Mouse (Mus musculus): ENCODE measurements around the gene Pax2. TPM values are rescaled to one million over a fixed set of nuclear protein-coding genes. Genes with fewer than 3 reads are reported as not detected.

Pax2 gene
- polyA plus RNA-seq, 1 experiment from 2014 or later: not detected

DNA sequence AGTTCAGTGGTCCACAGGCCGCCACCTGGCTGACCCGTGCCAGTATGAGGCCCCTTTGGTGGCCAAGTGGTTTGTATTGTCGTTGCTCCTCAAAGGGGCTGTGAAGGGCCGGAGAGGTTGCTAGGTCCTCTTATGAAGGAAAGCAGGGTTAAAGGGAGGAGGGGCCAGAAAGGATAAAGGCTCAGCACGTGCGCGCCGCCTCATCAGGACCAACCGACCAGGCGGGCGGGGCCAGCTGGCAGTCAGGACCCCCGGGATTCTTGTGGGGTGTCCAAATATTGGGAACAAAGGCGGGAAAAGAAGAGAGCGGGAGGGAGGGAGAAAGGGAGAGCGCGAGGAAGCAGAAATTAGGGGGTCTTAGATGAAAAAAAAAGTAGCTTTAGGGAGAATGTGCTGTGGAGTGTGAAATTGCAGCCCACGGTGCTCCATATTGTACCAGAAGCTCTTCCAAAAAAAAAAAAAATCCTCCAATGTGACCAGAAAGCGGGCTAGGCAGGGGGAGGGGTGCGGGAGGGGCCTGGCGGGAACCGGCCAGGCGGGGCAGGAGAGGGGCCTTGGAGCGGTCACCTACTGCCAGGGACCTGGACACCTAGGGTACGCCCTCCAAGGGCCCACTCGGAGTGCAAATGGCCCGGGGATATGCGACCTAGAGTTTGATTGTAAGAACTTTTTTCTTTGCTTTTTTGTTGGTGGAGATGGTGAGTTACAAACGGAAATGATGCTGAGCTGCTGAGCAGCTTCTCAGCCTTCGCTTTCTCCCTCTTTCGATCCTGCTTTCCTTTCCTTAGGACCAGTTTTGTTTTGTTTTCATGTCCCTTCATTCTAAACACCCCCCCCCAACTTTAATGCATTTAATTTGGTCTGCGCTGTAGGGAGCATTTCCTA lies 3.5 kb upstream of the Pax2 start:
- peaks cover 95% of the 10 kb centered on the region for H3K27me3 ChIP-seq (ENCODE audit: control insufficient read depth, insufficient read depth, low read length)
- no peak overlapping the region for H3K9ac ChIP-seq (ENCODE audit: low read length)
- no peak for ATAC-seq (replicated peaks; ENCODE audit: extremely low read depth, insufficient read depth, low FRiP score)
- peaks cover 20% of the 10 kb centered on the region for H3K4me1 ChIP-seq (ENCODE audit: control insufficient read depth, insufficient read depth, low read length)
- no peak overlapping the region for H3K27ac ChIP-seq (ENCODE audit: low read length)
- H3K36me3 ChIP-seq (ENCODE audit: control insufficient read depth, insufficient read depth): no peaks in the 10 kb centered on the region
- no peak overlapping the region for H3K4me2 ChIP-seq (ENCODE audit: low read depth, low read length)
- H3K4me3 ChIP-seq (ENCODE audit: low read length): no peak overlapping the region
- WGBS: 2% methylated on average over 31 of the region's 31 CpGs
- no peaks in the 10 kb centered on the region for H3K9me3 ChIP-seq (replicated peaks; ENCODE audit: control insufficient read depth, low read length)

- peaks cover 20% of the 10 kb centered on the region for H3K4me1 ChIP-seq (ENCODE audit: control insufficient read depth, insufficient read depth, low read length)
- no peak for ATAC-seq (replicated peaks; ENCODE audit: extremely low read depth, insufficient read depth, low FRiP score)
- WGBS: 5% methylated on average over 14 of the region's 14 CpGs
- no peaks in the 10 kb centered on the region for H3K36me3 ChIP-seq (ENCODE audit: control insufficient read depth, insufficient read depth)
- H3K4me2 ChIP-seq (ENCODE audit: low read depth, low read length): no peak overlapping the region
- H3K9ac ChIP-seq (ENCODE audit: low read length): no peak overlapping the region
- no peaks in the 10 kb centered on the region for H3K9me3 ChIP-seq (replicated peaks; ENCODE audit: control insufficient read depth, low read length)
- no peak overlapping the region for H3K4me3 ChIP-seq (ENCODE audit: low read length)
- no peak overlapping the region for H3K27ac ChIP-seq (ENCODE audit: low read length)
- peaks cover 92% of the 10 kb centered on the region for H3K27me3 ChIP-seq (ENCODE audit: control insufficient read depth, insufficient read depth, low read length)
Measured at GRCm38 (mm10) chr19:44753361-44753760, 2.5 kb upstream of the Pax2 start.

DNA sequence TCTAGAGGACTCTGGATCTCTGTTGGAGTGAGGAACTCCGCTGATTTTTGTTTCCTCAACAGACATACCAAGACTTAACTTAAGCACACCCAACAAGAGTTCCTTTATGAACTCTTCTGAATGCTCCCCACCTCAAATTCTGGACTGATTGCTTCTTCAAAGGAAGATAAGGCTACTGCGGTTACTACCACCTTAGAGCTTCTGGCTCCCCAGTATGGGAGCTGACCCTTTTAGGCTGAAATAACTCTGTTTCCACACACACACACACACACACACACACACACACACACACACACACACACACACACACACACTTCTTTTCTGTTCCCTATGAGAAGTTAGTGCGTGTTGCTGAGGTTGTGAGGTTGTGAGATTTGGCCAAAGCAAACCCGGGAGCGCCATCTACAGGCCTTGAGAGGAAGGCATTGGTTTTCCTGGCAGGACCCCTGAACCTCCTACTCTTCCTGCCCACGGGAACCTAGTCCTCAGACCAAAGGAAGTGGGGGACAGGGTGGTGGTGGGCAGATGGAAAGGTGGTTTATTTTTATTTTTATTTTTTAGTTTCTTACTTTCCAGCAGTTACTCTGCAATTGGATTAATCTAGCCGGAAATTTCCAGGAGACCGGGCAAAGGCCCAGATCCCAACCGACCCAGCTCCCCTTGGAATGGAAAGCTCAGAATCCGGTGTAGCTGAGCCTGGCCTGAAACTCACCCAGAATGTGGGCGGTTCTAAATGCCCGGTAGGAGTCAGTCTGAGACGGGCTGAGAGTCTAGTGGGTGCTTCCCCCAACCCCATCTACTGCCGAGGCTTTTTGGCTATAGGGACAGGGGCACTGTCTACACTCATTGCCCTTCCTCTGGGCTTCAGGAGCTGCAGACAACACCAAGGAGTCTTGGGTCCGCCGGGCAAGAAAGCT lies 1.1 kb upstream of the Pax2 start:
- Histone ChIP-seq H3K27ac (ENCODE audit: low read length) (no peak overlapping the region), H3K9me3 (replicated peaks; ENCODE audit: control insufficient read depth, low read length) (no peaks in the 10 kb centered on the region), H3K27me3 (ENCODE audit: control insufficient read depth, insufficient read depth, low read length) (peaks cover 87% of the 10 kb centered on the region), H3K4me2 (ENCODE audit: low read depth, low read length) (no peak overlapping the region), H3K9ac (ENCODE audit: low read length) (no peak overlapping the region), H3K4me3 (ENCODE audit: low read length) (no peak overlapping the region), H3K4me1 (ENCODE audit: control insufficient read depth, insufficient read depth, low read length) (peaks cover 20% of the 10 kb centered on the region), H3K36me3 (ENCODE audit: control insufficient read depth, insufficient read depth) (no peaks in the 10 kb centered on the region)
- WGBS: 3% methylated on average over 16 of the region's 16 CpGs
- ATAC-seq (replicated peaks; ENCODE audit: extremely low read depth, insufficient read depth, low FRiP score): no peak

DNA sequence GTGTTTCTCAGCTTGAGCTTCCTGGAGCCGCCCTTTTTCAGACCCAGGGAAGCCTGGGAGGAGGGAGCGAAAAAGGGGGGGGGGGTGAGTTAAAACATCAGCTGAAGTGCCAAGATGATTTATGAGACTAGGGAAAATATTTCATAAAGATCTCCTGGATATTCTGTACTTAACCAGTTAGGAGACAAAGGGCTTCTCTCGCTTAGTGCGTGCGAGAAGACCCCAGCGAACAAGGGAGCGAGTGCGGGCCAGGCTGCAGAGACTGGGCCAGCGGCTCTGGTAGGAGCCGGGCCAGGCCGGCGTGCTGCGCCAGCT lies 510 bp upstream of the Pax2 start:
- under 1% methylated on average over 13 of the region's 13 CpGs for WGBS
- Histone ChIP-seq H3K27me3 (ENCODE audit: control insufficient read depth, insufficient read depth, low read length) (peaks cover 87% of the 10 kb centered on the region), H3K27ac (ENCODE audit: low read length) (no peak overlapping the region), H3K9me3 (replicated peaks; ENCODE audit: control insufficient read depth, low read length) (no peaks in the 10 kb centered on the region), H3K36me3 (ENCODE audit: control insufficient read depth, insufficient read depth) (no peaks in the 10 kb centered on the region), H3K9ac (ENCODE audit: low read length) (no peak overlapping the region), H3K4me2 (ENCODE audit: low read depth, low read length) (peak overlapping the region; percentile 73), H3K4me1 (ENCODE audit: control insufficient read depth, insufficient read depth, low read length) (peaks cover 20% of the 10 kb centered on the region), H3K4me3 (ENCODE audit: low read length) (peak overlapping the region; percentile 55)
- ATAC-seq (replicated peaks; ENCODE audit: extremely low read depth, insufficient read depth, low FRiP score): no peak

DNA sequence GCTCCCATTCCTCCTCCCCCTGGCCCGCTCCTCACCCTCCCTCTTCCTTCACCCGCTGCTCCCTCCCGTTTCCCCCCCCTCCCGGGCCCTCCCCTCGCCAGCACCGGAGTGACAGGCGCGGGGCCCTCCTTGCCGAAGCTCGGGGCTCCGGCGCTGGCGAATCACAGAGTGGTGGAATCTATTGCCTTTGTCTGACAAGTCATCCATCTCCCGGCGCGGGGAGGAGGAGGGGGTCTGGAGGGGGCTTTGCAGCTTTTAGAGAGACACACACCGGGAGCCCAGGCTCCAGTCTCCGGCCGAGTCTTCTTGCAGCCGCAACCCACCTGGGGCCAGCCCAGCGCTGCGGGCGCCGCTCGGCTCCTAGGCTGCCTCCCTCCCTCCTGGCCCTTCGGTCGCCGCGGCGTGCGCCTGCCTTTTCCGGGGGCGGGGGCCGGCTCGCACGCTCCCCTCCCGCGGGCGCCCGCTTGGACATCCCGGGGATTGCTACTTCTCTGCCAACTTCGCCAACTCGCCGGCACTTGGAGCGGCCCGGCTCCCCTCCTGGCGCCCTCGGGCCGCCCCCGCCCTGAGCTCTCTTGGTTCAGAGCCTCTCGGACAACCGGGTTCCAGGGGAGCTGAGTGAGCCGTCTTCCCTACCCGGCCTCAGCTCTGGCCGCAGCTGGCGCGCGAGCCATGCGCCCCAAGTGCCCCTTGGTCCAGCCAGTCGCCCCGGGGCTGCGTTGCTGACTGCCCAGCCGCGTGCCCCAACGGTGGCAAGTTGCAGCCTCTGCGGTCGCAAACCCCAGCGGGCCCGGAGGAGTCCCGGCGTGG lies 781 bp downstream of the Pax2 start:
- peak overlapping the region; percentile 41 for H3K9ac ChIP-seq (ENCODE audit: low read length)
- ATAC-seq (replicated peaks; ENCODE audit: extremely low read depth, insufficient read depth, low FRiP score): no peak; the same call in 1 of the 2 replicates

DNA sequence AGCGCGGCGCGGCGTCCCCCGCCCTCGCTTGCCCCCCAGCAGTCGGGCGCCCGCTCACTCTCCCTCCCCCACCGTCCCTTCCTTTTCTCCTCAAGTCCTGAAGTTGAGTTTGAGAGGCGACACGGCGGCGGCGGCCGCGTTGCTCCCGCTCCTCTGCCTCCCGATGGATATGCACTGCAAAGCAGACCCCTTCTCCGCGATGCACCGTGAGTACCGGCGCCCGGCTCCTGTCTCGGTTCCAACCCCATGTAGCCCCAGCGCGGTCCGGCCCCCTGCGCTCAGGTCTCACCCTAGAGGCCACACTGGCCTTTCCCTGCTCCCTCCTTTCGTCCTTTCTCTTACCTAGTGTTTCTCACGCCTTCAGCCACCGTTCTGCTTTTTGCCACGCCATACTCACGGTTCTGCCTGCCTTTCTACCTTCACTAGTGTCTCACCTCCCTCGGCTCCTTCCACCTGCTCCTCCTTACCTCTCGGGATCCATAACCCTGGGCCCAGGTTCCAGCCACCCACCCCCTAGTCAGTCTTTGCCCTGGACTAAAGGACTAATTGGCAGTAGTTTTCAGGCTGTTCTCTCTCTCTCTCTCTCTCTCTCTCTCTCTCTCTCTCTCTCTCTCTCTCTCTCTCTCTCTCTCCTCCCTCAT lies 1.5 kb downstream of the Pax2 start:
- H3K36me3 ChIP-seq (ENCODE audit: control insufficient read depth, insufficient read depth): no peaks in the 10 kb centered on the region
- peak overlapping the region; percentile 55 for H3K4me3 ChIP-seq (ENCODE audit: low read length)
- no peak overlapping the region for H3K27ac ChIP-seq (ENCODE audit: low read length)
- no peak for ATAC-seq (replicated peaks; ENCODE audit: extremely low read depth, insufficient read depth, low FRiP score)
- peaks cover 20% of the 10 kb centered on the region for H3K4me1 ChIP-seq (ENCODE audit: control insufficient read depth, insufficient read depth, low read length)
- no peak overlapping the region for H3K9ac ChIP-seq (ENCODE audit: low read length)
- peak overlapping the region; percentile 73 for H3K4me2 ChIP-seq (ENCODE audit: low read depth, low read length)
- H3K27me3 ChIP-seq (ENCODE audit: control insufficient read depth, insufficient read depth, low read length): peaks cover 89% of the 10 kb centered on the region
- H3K9me3 ChIP-seq (replicated peaks; ENCODE audit: control insufficient read depth, low read length): no peaks in the 10 kb centered on the region
- WGBS: under 1% methylated on average over 38 of the region's 38 CpGs

More for the DNA sequence above, 781 bp downstream of the Pax2 start:
- H3K4me1 ChIP-seq (ENCODE audit: control insufficient read depth, insufficient read depth, low read length): peaks cover 20% of the 10 kb centered on the region
- peaks cover 89% of the 10 kb centered on the region for H3K27me3 ChIP-seq (ENCODE audit: control insufficient read depth, insufficient read depth, low read length)
- under 1% methylated on average over 67 of the region's 71 CpGs for WGBS
- H3K4me3 ChIP-seq (ENCODE audit: low read length): peak overlapping the region; percentile 55
- H3K36me3 ChIP-seq (ENCODE audit: control insufficient read depth, insufficient read depth): no peaks in the 10 kb centered on the region
- H3K4me2 ChIP-seq (ENCODE audit: low read depth, low read length): peak overlapping the region; percentile 73
- no peak overlapping the region for H3K27ac ChIP-seq (ENCODE audit: low read length)
- no peaks in the 10 kb centered on the region for H3K9me3 ChIP-seq (replicated peaks; ENCODE audit: control insufficient read depth, low read length)

- Histone ChIP-seq H3K4me3 (ENCODE audit: low read length) (no peak overlapping the region), H3K9me3 (replicated peaks; ENCODE audit: control insufficient read depth, low read length) (no peaks in the 10 kb centered on the region), H3K27ac (ENCODE audit: low read length) (no peak overlapping the region), H3K36me3 (ENCODE audit: control insufficient read depth, insufficient read depth) (no peaks in the 10 kb centered on the region), H3K4me2 (ENCODE audit: low read depth, low read length) (no peak overlapping the region), H3K9ac (ENCODE audit: low read length) (no peak overlapping the region), H3K27me3 (ENCODE audit: control insufficient read depth, insufficient read depth, low read length) (peaks cover 89% of the 10 kb centered on the region), H3K4me1 (ENCODE audit: control insufficient read depth, insufficient read depth, low read length) (peaks cover 20% of the 10 kb centered on the region)
- 1% methylated on average over 28 of the region's 28 CpGs for WGBS
- no peak for ATAC-seq (replicated peaks; ENCODE audit: extremely low read depth, insufficient read depth, low FRiP score)
Measured at GRCm38 (mm10) chr19:44758846-44759245, 3.0 kb downstream of the Pax2 start.

DNA sequence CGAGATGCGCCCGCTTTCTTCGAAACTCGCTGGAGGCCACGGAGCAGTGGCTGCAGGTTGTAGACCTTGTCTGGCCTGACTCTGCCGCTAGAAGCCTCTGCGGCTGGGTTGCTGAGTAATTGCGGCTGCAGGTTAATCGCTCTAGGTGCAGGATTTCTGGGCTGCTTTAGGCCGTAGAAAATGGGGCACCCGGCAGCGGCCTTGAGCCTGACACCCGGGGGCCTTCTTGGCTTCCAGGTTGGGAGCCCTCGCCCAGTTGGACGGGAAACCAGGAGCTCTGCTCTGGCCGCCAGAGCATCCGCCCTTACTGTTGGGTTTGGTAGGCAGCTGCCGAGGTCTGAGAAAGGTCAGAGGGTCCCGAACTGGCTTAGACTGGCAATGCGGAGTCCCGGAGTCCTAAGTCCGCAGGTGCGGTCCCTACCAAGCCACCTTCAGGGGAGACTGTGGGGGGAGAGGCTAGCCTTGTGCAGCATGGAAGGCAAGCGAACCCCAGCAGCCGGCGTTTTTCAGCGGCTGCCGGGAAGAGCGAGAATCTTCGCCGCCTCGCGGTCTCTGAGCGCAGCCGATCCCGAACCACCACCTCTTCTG lies 3.8 kb downstream of the Pax2 start:
- no peak overlapping the region for H3K27ac ChIP-seq (ENCODE audit: low read length)
- no peaks in the 10 kb centered on the region for H3K36me3 ChIP-seq (ENCODE audit: control insufficient read depth, insufficient read depth)
- no peak for ATAC-seq (replicated peaks; ENCODE audit: extremely low read depth, insufficient read depth, low FRiP score)
- H3K4me3 ChIP-seq (ENCODE audit: low read length): no peak overlapping the region; the same call in 1 of the 2 replicates
- H3K4me2 ChIP-seq (ENCODE audit: low read depth, low read length): no peak overlapping the region
- H3K4me1 ChIP-seq (ENCODE audit: control insufficient read depth, insufficient read depth, low read length): peaks cover 20% of the 10 kb centered on the region
- H3K9ac ChIP-seq (ENCODE audit: low read length): no peak overlapping the region
- WGBS: 2% methylated on average over 37 of the region's 37 CpGs
- no peaks in the 10 kb centered on the region for H3K9me3 ChIP-seq (replicated peaks; ENCODE audit: control insufficient read depth, low read length)
- peaks cover 89% of the 10 kb centered on the region for H3K27me3 ChIP-seq (ENCODE audit: control insufficient read depth, insufficient read depth, low read length)

Data from heart, embryonic 16.5 days (tissue).